Mouse (Mus musculus) forebrain, embryonic 15.5 days (tissue): ENCODE measurements around the gene Arhgef28. TPM values are rescaled to one million over a fixed set of nuclear protein-coding genes. Genes with fewer than 3 reads are reported as not detected.

Experiments used
- ATAC-seq: fragments of 200-750 bp; cut with Nextera tagmentation; replicated peaks from 2 replicates; pipeline ENCODE4 v1.8.0; 2017; ENCODE audit warnings: mild to moderate bottlenecking, moderate TSS enrichment, moderate library complexity
- H3K27ac ChIP-seq: fragments of 300-500 bp; sonication (generic); replicated peaks from 2 replicates; pipeline ENCODE4 v1.5.1; 2015; ENCODE audit warnings: mild to moderate bottlenecking, inconsistent platforms
- H3K27me3 ChIP-seq: fragments of 300-500 bp; sonication (generic); 2 replicates; pipeline ENCODE4 v1.6.1; 2015; ENCODE audit warnings: inconsistent platforms
- H3K36me3 ChIP-seq: fragments of 300-500 bp; sonication (generic); 2 replicates; pipeline ENCODE4 v1.6.1; 2015; ENCODE audit warnings: mild to moderate bottlenecking, inconsistent platforms
- H3K4me1 ChIP-seq: fragments of 300-500 bp; sonication (generic); 2 replicates; pipeline ENCODE4 v1.6.1; 2015; ENCODE audit warnings: inconsistent platforms
- H3K4me2 ChIP-seq: fragments of 300-500 bp; sonication (generic); replicated peaks from 2 replicates; pipeline ENCODE4 v1.6.1; 2015; ENCODE audit warnings: mild to moderate bottlenecking, inconsistent platforms
- H3K4me3 ChIP-seq: fragments of 300-500 bp; sonication (generic); 2 replicates; pipeline ENCODE4 v1.5.1; 2015; ENCODE audit warnings: mild to moderate bottlenecking, inconsistent platforms
- H3K9ac ChIP-seq: fragments of 300-500 bp; sonication (generic); replicated peaks from 2 replicates; pipeline ENCODE4 v1.6.1; 2015; ENCODE audit warnings: mild to moderate bottlenecking, inconsistent platforms
- H3K9me3 ChIP-seq: fragments of 300-500 bp; sonication (generic); 2 replicates; pipeline ENCODE4 v1.6.1; 2016; ENCODE audit warnings: inconsistent platforms
- WGBS: fragments of 180-500 bp; shearing (Covaris S2); methylation state at CpG from one replicate; pipeline ENCODE4 v1.1.7; 2015; ENCODE audit warnings: mixed read lengths; 5-methylcytosine and 5-hydroxymethylcytosine counted together
- polyA plus RNA-seq: library from polyadenylated mRNA; unstranded; fragments of >200 nt; fragmentation: Nextera tagmentation; extraction: Ambion mirVana; gene quantifications from 2 replicates; pipeline ENCODE4 v1.2.1, GENCODE M21; 2015

Arhgef28 gene
- polyA plus RNA-seq, 1 experiment from 2014 or later = 15.7 TPM

DNA sequence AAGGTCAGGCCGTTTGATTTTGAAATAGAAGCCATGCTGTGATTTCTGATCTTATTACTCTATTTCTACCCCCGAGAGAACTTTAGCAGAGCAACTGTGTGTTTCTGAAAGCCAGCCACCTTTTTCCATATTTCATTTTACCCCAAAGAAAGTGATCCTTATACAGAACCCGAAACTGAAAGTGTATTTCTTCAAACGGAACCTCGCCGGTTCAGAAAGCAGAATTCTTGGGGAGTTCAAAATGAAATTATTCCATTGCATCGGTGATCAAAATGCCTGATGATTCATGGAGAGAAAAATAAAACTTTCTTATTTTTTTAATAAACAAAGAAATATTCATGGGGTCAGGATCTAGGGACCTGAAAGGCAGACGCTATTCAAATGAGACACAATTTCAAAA lies 303.4 kb downstream of the Arhgef28 start:
- H3K4me2 ChIP-seq = no peak overlapping the region
- ATAC-seq = no peak
- no peak overlapping the region for H3K27ac ChIP-seq
- H3K4me1 ChIP-seq = peaks cover 22% of the 10 kb centered on the region
- no peaks in the 10 kb centered on the region for H3K27me3 ChIP-seq
- H3K9me3 ChIP-seq = no peaks in the 10 kb centered on the region
- no peaks in the 10 kb centered on the region for H3K36me3 ChIP-seq
- H3K4me3 ChIP-seq = no peak overlapping the region
- H3K9ac ChIP-seq = no peak overlapping the region
- WGBS = 88% methylated on average over 8 of the region's 8 CpGs

DNA sequence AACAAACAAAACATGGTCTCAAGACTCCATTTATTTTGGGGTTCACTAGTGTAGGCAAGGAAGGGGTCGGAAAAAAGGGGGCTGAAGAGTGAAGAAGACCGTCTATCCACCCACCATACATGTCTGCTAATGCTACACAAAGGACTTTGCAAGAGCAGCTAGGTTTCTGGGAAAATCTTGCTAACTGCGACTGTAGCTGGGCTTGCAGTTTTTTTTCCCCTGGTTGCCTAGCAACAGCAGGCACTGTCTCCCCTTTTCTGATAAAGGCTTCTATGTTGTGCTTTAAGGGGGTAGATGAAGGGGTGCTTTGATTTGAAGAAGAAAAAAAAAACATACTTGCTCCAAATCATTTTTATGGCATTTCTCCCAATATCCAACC lies 305.9 kb downstream of the Arhgef28 start:
- no peak overlapping the region for H3K4me3 ChIP-seq
- peaks cover 22% of the 10 kb centered on the region for H3K4me1 ChIP-seq
- no peak overlapping the region for H3K9ac ChIP-seq
- 28% methylated on average over 3 of the region's 3 CpGs for WGBS
- H3K36me3 ChIP-seq = no peaks in the 10 kb centered on the region
- H3K4me2 ChIP-seq = no peak overlapping the region
- peak; percentile 87 for ATAC-seq
- no peaks in the 10 kb centered on the region for H3K27me3 ChIP-seq
- H3K27ac ChIP-seq = peak overlapping the region; percentile 80
- H3K9me3 ChIP-seq = no peaks in the 10 kb centered on the region

DNA sequence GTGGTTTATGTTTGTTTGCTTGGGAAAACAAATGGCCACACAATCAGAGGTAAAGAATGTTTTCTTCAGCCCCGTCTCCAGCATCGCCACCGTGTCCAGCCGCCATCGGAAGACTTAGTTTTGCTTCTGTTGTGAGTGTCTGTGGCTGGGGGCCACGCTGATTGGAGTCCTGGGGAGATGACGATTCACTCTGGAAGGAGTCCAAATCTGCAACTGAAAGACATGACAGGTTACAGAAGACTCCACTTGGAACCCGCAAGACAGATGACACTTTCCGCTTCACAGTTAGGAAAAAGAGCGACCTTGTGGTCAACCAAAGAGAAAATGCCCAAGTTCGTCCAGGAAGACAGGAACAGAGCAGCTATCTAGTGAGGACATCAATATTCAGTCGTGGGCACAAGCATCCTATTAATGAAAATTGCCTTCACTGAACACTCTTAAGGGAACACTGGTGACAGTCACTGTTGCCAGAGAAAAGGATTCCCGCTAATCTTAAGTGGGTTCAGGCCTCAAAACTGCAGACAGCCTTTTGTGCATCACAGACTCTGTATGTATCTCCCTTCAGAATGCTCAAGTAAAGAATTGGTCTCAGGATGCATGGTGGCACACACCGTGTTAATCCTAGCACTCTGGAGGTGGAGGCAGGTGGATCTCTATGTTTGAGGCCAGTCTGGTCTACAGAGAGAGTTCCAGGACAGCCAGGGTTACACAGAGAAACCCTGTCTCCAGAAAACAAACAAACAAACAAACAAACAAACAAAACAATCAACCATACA lies 306.4 kb downstream of the Arhgef28 start:
- no peak overlapping the region for H3K4me2 ChIP-seq
- ATAC-seq = peak; percentile 73

DNA sequence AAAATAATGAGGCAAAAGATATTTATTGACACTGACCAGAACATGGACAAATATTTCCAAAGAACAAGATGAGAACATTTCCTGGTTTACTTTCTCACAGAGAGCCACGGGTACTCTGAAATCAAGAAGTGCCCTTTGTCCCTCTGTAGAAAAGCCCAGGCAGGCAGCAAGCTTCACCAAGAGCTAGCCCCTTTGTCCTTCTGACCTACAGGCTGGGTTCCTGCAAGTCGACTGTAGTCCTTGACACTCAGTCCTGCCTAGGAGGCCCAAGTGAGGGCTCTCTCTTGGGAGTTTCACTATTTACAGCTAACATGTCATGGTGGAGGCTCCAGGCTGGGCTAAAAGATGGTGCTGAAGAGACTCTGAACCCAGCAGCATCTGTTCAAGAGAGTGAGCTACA lies 307.6 kb downstream of the Arhgef28 start:
- Histone ChIP-seq H3K4me3 (no peak overlapping the region), H3K9ac (no peak overlapping the region), H3K4me2 (no peak overlapping the region), H3K27me3 (no peaks in the 10 kb centered on the region), H3K9me3 (no peaks in the 10 kb centered on the region), H3K36me3 (no peaks in the 10 kb centered on the region), H3K27ac (no peak overlapping the region), H3K4me1 (peaks cover 23% of the 10 kb centered on the region)
- no peak for ATAC-seq
- WGBS = 53% methylated on average over 2 of the region's 2 CpGs

More for the DNA sequence above, 306.4 kb downstream of the Arhgef28 start:
- Histone ChIP-seq H3K4me3 (no peak overlapping the region), H3K9me3 (no peaks in the 10 kb centered on the region), H3K36me3 (no peaks in the 10 kb centered on the region), H3K4me1 (peaks cover 22% of the 10 kb centered on the region), H3K27me3 (no peaks in the 10 kb centered on the region), H3K27ac (peak overlapping the region; percentile 80), H3K9ac (no peak overlapping the region)
- WGBS = 43% methylated on average over 14 of the region's 14 CpGs

DNA sequence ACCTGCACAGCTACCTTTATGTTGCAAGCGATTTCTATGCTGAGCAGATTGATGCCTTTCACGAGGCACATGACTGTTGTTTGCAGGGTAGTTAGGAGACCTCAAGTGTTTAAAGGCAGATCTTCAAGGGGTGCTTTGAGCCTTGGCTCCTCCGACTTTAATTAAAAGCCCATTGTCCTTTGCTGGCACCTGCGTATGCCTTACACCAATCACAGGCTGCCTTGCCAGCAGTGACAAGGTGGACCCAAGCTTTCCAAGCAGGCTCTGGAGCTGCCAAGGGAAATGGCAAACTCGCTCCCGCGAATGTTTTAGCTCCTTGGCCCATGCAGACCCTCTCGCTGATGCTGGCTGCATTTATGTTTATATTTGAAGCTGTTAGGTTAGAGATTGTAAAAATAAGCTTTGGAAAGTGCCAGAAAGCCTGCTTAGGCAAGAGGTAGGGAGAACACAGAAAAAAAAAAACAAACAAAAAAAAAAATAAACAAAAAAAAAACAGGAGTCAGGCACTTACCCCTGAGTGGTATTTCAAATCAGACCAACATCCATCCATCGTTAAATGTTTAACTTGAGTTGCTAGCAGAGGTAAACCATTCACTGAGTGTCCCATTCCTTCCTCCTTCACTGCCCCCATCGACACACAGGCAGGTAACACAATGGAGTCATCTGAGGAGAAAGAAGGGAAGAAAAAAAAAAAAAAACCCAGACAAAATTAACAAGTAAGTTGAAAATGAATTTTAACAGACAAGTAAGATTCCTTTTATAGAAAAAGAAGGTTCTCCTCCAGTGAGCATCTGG lies 313.0 kb downstream of the Arhgef28 start:
- H3K9ac ChIP-seq = peak overlapping the region; percentile 11; the same call in 1 of the 2 replicates
- peak overlapping the region; percentile 26 for H3K4me2 ChIP-seq
- no peaks in the 10 kb centered on the region for H3K9me3 ChIP-seq
- WGBS = 9% methylated on average over 10 of the region's 10 CpGs
- H3K4me1 ChIP-seq = peaks cover 24% of the 10 kb centered on the region
- H3K27ac ChIP-seq = peak overlapping the region; percentile 91
- H3K27me3 ChIP-seq = no peaks in the 10 kb centered on the region
- no peaks in the 10 kb centered on the region for H3K36me3 ChIP-seq
- peak; percentile 61 for ATAC-seq
- no peak overlapping the region for H3K4me3 ChIP-seq

DNA sequence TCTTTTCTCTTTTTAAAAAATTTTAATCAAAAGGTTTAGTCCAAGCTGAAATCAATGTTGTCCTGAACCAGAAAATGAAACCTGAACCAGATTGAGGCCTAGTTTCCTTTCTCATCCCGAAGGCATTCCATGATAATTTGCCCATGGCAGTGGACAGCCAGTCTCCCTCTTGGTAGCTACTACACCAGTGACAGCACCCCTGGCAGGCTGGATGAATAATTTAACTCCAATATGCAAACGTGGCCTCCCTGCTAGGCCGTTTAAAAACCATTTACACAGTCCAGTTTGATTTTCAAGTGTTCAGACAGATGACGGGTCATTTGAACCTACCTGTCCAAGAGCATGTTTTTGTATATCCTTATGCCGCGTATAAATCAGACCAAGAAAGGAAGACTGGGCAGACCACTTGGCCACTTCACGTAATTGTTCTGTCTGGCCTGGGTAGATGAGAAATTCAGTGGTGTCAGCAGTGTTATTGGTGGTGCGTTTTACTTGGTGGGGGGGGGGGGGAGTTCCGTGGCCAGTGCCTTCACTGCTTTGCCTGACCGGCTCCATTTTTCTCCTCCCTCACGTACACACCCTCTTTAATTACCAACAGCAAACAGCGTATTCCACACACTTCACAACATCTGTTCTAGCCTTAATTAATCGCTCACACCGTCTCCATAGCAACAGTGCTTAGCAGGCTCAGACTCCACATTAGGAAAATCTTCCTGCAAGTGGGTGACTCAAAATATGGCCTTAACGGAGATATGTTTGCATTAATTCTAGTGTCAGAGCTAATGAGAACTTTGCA lies 314.0 kb downstream of the Arhgef28 start:
- peak; percentile 92 for ATAC-seq
- WGBS = 9% methylated on average over 15 of the region's 15 CpGs

DNA sequence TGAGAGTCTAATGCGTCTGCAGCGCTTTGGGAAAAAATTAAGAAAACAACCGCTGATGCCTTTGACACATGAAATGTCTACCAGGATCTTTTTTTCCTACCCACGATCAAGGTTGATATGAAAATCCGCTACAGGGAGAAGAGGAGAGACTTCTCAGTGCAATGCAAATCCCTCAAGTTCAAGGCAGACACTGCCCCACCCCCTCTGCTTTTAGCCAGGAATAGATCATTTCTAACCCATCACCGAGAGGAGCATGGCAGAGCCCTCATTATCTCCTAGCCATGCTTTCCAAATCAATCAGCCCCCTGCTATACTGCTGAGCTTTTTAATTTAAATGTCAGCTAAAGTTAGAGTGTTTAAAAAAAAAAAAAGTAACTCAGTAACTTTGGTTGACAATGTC lies 318.2 kb downstream of the Arhgef28 start:
- H3K9me3 ChIP-seq = no peaks in the 10 kb centered on the region
- no peaks in the 10 kb centered on the region for H3K27me3 ChIP-seq
- H3K4me3 ChIP-seq = no peak overlapping the region
- peak overlapping the region; percentile 39; the same call in 1 of the 2 replicates for H3K27ac ChIP-seq
- no peak overlapping the region for H3K9ac ChIP-seq
- H3K4me2 ChIP-seq = no peak overlapping the region
- WGBS = 43% methylated on average over 6 of the region's 6 CpGs
- no peak; the same call in 1 of the 2 replicates for ATAC-seq
- no peaks in the 10 kb centered on the region for H3K36me3 ChIP-seq
- peaks cover 28% of the 10 kb centered on the region for H3K4me1 ChIP-seq

More for the DNA sequence above, 314.0 kb downstream of the Arhgef28 start:
- H3K4me1 ChIP-seq = peaks cover 29% of the 10 kb centered on the region
- H3K36me3 ChIP-seq = no peaks in the 10 kb centered on the region
- H3K4me2 ChIP-seq = peak overlapping the region; percentile 26
- no peak overlapping the region for H3K4me3 ChIP-seq
- H3K9me3 ChIP-seq = no peaks in the 10 kb centered on the region
- H3K9ac ChIP-seq = peak overlapping the region; percentile 11; the same call in 1 of the 2 replicates
- H3K27ac ChIP-seq = peak overlapping the region; percentile 91
- no peaks in the 10 kb centered on the region for H3K27me3 ChIP-seq

DNA sequence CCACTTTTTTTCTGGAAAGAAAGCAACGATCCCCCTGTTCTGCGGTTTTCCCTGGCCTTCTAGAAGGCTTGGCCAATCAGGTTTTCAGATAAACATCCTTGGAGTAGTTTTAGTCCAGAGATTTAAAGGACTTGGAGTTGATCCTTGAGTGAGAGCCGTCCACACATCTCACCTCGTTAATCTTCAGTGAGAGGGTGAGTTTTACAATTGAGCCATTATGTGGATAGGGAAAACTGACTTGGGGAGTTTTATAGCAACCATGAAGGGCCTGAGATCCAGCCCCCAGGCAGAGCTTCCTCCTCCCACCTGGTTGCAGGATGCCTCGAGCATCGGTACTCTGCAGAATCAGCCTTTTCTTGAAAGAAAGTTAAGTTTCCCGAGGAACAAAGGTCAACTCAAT lies 318.7 kb downstream of the Arhgef28 start:
- Histone ChIP-seq H3K9me3 (no peaks in the 10 kb centered on the region), H3K4me2 (no peak overlapping the region), H3K36me3 (no peaks in the 10 kb centered on the region), H3K9ac (no peak overlapping the region), H3K4me3 (no peak overlapping the region), H3K27me3 (no peaks in the 10 kb centered on the region), H3K4me1 (peaks cover 23% of the 10 kb centered on the region), H3K27ac (peak overlapping the region; percentile 39; the same call in 1 of the 2 replicates)
- ATAC-seq = no peak
- WGBS = 22% methylated on average over 7 of the region's 7 CpGs

DNA sequence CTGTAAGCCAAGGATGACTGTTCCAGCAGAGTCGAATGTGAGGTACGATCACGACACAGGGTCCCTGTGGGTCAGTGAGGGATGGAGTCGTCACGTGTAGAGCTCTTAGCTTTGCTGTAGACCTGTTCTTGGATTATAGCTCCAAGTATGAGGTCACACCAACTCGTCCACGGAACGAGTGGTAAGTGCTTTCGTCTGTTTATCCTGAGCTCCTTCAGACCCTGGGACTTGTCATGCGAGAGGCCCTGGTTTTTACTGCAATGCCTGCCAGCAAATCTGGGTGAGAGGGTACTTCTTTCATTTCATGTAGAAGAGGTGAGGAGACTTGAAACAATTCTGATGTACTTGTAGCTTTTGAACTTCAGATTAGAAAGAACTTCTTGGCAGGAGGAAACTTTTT lies 322.6 kb downstream of the Arhgef28 start:
- WGBS = 86% methylated on average over 10 of the region's 10 CpGs
- Histone ChIP-seq H3K27me3 (no peaks in the 10 kb centered on the region), H3K4me3 (no peak overlapping the region), H3K9me3 (no peaks in the 10 kb centered on the region), H3K4me1 (peaks cover 11% of the 10 kb centered on the region), H3K36me3 (no peaks in the 10 kb centered on the region), H3K9ac (no peak overlapping the region), H3K4me2 (no peak overlapping the region), H3K27ac (no peak overlapping the region)
- no peak for ATAC-seq

DNA sequence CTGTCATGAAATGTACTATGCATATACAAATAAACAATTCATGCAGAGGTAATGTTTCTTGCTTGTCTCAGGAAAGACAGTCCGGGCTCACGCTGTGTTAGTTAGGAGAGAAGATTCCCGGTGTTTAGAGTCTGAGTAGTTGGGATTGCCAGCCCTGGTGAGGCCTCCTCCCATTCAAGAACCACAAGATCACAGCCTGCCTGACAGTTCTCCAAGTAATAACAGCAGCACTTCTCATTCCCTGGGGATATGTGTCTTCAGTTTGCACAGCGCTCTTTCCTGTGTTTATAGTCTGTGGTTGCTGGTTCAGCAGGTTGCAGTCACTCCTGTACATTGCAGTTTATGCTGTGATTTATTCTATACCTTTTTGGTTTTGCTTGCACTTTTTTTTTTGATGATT lies 329.8 kb downstream of the Arhgef28 start:
- 75% methylated on average over 4 of the region's 4 CpGs for WGBS
- Histone ChIP-seq H3K4me3 (no peak overlapping the region), H3K27ac (no peak overlapping the region), H3K36me3 (no peaks in the 10 kb centered on the region), H3K9me3 (no peaks in the 10 kb centered on the region), H3K27me3 (no peaks in the 10 kb centered on the region), H3K4me1 (no peaks in the 10 kb centered on the region), H3K9ac (no peak overlapping the region), H3K4me2 (no peak overlapping the region)
- no peak for ATAC-seq

DNA sequence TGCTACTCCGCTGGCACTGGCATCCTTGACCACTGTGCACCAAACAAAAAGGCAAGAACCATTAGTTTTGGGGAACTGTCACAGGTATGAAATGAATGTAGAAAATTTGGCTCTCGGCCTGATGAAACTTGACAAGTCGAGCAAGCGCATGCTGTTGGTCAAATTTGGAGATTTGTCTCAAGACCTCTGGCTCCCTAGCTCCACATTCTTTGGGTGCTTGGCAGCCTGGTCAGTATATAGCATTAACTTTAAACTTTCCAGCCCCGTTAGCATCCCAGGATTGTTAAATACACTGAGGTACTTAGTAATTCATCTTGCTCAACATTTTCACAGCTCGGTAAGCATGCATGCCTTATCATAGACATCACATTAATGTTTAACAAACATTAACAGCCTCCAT lies 330.2 kb downstream of the Arhgef28 start:
- Histone ChIP-seq H3K4me1 (no peaks in the 10 kb centered on the region), H3K36me3 (no peaks in the 10 kb centered on the region), H3K4me2 (no peak overlapping the region), H3K9me3 (no peaks in the 10 kb centered on the region), H3K27ac (no peak overlapping the region), H3K27me3 (no peaks in the 10 kb centered on the region), H3K4me3 (no peak overlapping the region), H3K9ac (no peak overlapping the region)
- WGBS = 89% methylated on average over 6 of the region's 6 CpGs
- ATAC-seq = no peak

DNA sequence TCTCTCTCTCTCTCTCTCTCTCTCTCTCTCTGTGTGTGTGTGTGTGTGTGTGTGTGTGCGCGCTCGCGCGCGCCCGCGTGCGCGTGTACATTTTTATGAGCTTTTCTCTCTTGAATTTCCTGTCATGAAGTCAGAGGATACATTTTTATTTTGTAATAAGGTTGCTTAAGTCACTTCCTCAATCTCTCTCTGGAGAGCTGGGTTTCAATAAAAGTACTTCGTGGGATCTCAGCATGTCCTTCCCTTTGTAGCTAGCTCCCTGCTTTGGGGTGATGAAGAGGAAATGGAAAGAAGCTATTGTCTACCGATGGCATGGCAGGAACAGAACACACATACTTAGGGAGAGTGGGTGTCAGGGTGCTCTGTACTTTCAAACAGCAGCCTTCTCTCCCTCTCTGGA lies 336.8 kb downstream of the Arhgef28 start:
- Histone ChIP-seq H3K27ac (no peak overlapping the region), H3K4me2 (no peak overlapping the region), H3K9ac (no peak overlapping the region), H3K4me3 (no peak overlapping the region), H3K4me1 (no peaks in the 10 kb centered on the region), H3K27me3 (no peaks in the 10 kb centered on the region), H3K36me3 (no peaks in the 10 kb centered on the region), H3K9me3 (no peaks in the 10 kb centered on the region)
- ATAC-seq = no peak
- 86% methylated on average over 12 of the region's 12 CpGs for WGBS
